Mouse (Mus musculus) thymus, adult 2 months (tissue): Measurements from ENCODE around the gene Zpbp2.

Source experiments
- CTCF ChIP-seq: fragments of 200-500 bp; IDR thresholded peaks from 2 replicates; pipeline ENCODE4 v1.5.1; 2012; ENCODE audit warnings: mild to moderate bottlenecking, control low read depth, low read length, moderate library complexity, borderline replicate concordance; ENCODE audit not compliant: control insufficient read depth, poor library complexity, insufficient read depth; ENCODE audit errors: extremely low read depth
- POLR2A ChIP-seq: fragments of 200-500 bp; IDR thresholded peaks from 2 replicates; pipeline ENCODE4 v1.6.1; 2012; ENCODE audit warnings: mild to moderate bottlenecking, low read length, control low read depth, moderate library complexity; ENCODE audit not compliant: control insufficient read depth, poor library complexity, insufficient read depth; ENCODE audit errors: extremely low read depth

- no peak for TF ChIP-seq CTCF
- TF ChIP-seq POLR2A, result no peak
Measured at GRCm38 (mm10) chr11:98543414-98543813, 7.5 kb upstream of the Zpbp2 start.
